Mouse (Mus musculus) forelimb bud, embryonic 11.5 days (tissue): ENCODE data around the gene Zfp426.

Experiments used
- DNase-seq: peaks from one replicate; pipeline ENCODE4 v3.0.0-alpha.2; 2012; ENCODE audit warnings: low read depth, low spot score

Zfp426 gene

DNA sequence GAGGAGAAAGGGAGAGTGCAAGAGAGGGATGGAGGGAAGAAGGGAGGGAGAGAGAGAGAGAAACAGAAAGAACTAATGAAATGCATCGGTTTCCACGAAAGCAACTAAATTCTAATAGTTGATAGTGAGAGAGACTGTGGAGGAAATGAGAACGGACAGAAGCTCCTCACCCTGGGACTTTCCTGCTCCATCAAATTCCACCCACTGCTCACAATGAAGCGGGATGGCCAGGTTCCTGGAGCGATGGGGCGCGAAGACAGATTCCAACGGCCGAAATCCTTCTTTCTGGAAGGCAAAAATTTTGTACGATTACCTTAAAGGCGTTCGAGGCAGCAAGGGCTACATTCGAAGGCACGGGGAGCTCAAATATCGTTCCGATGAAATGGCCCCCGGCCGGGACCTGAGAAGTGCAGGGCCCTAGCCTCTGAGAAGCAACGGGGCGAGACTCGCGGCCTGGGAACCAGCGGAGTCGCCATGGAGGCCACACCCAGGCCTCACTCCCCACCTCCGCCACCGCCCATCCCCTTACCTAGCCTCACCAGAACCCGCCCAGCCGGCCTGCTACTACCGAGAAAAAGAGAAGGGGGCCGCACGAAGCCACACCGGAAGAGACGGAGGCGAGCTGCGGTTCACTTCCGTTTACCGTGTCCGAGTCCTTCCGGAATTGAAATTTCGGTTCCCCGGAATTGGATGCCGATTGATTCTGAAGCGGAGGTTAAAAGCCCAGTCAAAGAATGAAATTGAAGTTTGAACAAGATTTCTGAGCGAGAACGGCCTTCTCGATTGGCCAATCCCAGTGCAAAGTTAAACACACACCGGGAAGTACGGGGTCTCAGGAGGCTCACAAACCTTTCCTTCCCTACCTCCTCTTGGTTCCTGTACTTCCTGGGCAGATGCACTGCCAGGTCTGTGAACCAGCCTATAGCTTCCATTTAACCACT lies 32.9 kb downstream of the Zfp426 start, which contains the start of gene Zfp26:
Gene Zfp26 (minus strand): TSS at position 786 of the 941 bp plus-strand sequence.
- peak; percentile 77 for DNase-seq

DNA sequence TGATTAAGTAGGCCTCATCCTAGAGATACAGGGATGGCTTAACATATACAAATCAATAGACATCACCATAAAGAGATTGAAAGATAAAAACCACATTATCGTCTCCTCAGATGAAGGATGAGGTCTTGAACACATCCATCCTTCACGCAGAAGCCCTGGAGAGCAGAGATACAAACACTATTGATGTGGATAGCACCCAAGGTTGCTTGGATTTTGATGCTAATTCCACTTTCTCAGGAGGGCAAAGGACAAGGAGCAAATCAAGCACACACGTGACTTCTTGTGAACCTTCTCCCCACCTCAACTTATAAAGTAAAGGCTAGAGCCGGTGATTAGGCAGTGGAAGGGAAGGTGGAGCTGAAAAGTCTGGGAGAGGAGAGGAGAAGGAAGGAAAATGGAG lies 38.9 kb downstream of the Zfp426 start:
- no peak for DNase-seq

DNA sequence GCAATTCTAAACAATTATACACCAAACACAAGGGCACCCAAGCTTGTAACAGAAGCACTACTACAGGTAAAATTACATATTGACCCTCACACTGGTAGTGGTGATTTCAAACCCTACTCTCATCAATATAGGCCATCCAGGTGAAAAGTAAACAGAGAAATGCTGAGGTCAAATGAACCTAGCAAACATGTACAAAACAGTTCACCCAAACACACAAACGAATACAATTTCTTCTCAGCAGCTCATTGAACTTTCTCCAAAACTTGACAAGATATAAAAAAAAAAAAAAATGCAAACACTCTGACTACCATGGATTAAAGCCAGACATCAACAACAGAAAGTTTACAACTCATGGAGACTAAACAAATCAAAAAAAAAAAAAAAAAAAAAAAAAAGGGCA lies 41.1 kb downstream of the Zfp426 start:
- DNase-seq = no peak

DNA sequence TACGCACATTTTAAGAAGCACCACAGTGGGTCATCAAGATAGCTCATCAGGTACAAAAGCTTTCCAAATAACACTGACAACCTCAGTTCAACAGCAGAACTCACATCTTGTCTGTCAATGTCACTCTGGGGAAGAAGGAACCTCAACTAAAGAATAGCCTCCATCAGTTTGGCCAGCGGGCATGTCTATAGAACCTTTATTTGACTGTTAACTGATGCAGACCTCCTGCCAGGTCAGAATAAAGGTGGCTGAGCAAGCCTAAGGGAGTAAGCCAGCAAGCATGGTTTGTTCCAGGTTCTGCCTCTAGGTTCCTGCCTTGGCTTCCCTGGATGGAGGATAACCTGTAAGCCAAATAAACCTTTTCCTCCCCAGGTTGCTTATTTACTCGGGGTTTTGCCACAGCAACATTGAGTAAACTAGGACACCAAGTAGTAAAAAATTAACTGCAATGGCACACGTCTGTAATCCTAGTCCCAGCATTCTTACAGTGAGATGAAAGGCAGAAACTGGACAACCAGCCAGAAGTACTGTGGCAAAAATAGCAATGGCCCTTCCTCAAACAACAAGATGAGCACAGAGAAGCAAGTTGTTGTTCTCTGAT lies 49.3 kb downstream of the Zfp426 start:
- no peak for DNase-seq

DNA sequence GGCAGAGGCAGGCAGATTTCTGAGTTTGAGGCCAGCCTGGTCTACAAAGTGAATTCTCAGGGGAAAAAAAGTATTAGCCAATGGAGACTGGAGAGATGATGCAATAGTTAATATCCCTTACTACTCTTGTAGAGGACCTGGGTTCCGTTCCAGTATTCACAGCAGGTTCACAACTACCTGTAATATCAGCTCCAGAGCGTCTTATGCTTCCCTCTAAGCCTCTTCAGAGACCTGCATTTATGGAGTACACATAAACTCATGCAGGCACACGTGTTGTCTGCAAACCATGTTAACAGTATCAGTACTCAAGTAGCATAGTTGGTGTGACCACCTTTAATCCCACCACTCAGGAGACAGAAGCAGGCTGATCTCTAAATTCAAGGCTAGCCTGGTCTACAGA lies 62.5 kb downstream of the Zfp426 start:
- DNase-seq = no peak
